Mouse (Mus musculus): ENCODE measurements around the gene Elmo1.

- TF ChIP-seq GATA1 (IDR thresholded peaks at IDR 0.05; ENCODE audit: borderline replicate concordance, low read length) (no peak), FLI1 (IDR thresholded peaks at IDR 0.05; ENCODE audit: low read length) (no peak)
Observed at GRCm38 (mm10) chr13:20516096-20516495, 425.7 kb downstream of the Elmo1 start.

Measured in megakaryocyte, embryonic 14.5 days (primary cell).